Mouse (Mus musculus) CH12.LX (cell line): ENCODE data around the gene Pnmal1.

ENCODE experiments used
- EP300 ChIP-seq: IDR thresholded peaks from 2 replicates; pipeline ENCODE4 v1.6.1; 2011; ENCODE audit warnings: low read length, improper control_type of control experiment
- ETS1 ChIP-seq: conservative IDR thresholded peaks from 2 replicates; pipeline ENCODE4 v1.6.1; 2012; ENCODE audit warnings: low read depth, mild to moderate bottlenecking, inconsistent platforms, low read length, improper control_type of control experiment, moderate library complexity
- MAZ ChIP-seq: IDR thresholded peaks from 2 replicates; pipeline ENCODE4 v1.6.1; 2012; ENCODE audit warnings: low read depth, mild to moderate bottlenecking, inconsistent platforms, low read length, improper control_type of control experiment, moderate library complexity
- MYC ChIP-seq: IDR thresholded peaks from 2 replicates; pipeline ENCODE4 v1.6.1; 2011; ENCODE audit warnings: low read depth, mild to moderate bottlenecking, improper control_type of control experiment, low read length
- POLR2A ChIP-seq: IDR thresholded peaks from 2 replicates; pipeline ENCODE4 v1.6.1; 2011; ENCODE audit warnings: low read depth, mild to moderate bottlenecking, improper control_type of control experiment, low read length
- SMC3 ChIP-seq: IDR thresholded peaks from 2 replicates; pipeline ENCODE4 v1.6.1; 2011; ENCODE audit warnings: low read depth, low read length, improper control_type of control experiment
- USF1 ChIP-seq: IDR thresholded peaks from 2 replicates; pipeline ENCODE4 v1.6.1; 2014; ENCODE audit warnings: low read depth, mild to moderate bottlenecking, inconsistent platforms, low read length, improper control_type of control experiment
- ZKSCAN1 ChIP-seq: IDR thresholded peaks from 2 replicates; pipeline ENCODE4 v1.6.1; 2012; ENCODE audit warnings: low read depth, inconsistent platforms, low read length, improper control_type of control experiment, borderline replicate concordance
- ZMIZ1 ChIP-seq: IDR thresholded peaks from 2 replicates; pipeline ENCODE4 v1.6.1; 2012; ENCODE audit warnings: low read depth, mild to moderate bottlenecking, inconsistent platforms, low read length, improper control_type of control experiment

GRCm38 (mm10) chr7:16993651-16994399 is 34.3 kb downstream of the Pnmal1 start:
- TF ChIP-seq POLR2A (no peak), ZKSCAN1 (no peak), MYC (no peak), EP300 (no peak), USF1 (no peak), ETS1 (no peak), SMC3 (no peak), ZMIZ1 (no peak), MAZ (no peak)
